Mouse (Mus musculus) CD8-positive naive resting alpha-beta T cell, adult 2 months (primary cell): ENCODE measurements around the gene Micu2.

Experiments
- DNase-seq, 2 experiments: peaks; one replicate each; pipeline ENCODE4 v3.0.0; 2022; ENCODE audit warnings: low read depth in 2 of 2, low spot score in 2 of 2

The Micu2 gene

GRCm38 (mm10) chr14:57998526-57999401 is at the start of gene Micu2:
Gene Micu2, minus strand, starts transcription at chr14:57999262.
- peak; percentile 70 to 74 for DNase-seq

GRCm38 (mm10) chr14:58046639-58047284 is 47.7 kb upstream of the Micu2 start:
- DNase-seq: no peak

GRCm38 (mm10) chr14:58036174-58036573 is 37.1 kb upstream of the Micu2 start:
- no peak for DNase-seq

- DNase-seq: peak; percentile 13 to 26
These were observed 35.5 kb upstream of the Micu2 start for GRCm38 (mm10) chr14:58034567-58034966.

GRCm38 (mm10) chr14:58018869-58019268 is 19.8 kb upstream of the Micu2 start:
- no peak for DNase-seq

GRCm38 (mm10) chr14:58003852-58004251 is 4.8 kb upstream of the Micu2 start:
- DNase-seq: no peak

GRCm38 (mm10) chr14:58002161-58002560 is 3.1 kb upstream of the Micu2 start:
- no peak for DNase-seq

GRCm38 (mm10) chr14:57999402-57999734 is 306 bp upstream of the Micu2 start:
- no peak for DNase-seq

- DNase-seq: no peak
These were observed 1.6 kb downstream of the Micu2 start for GRCm38 (mm10) chr14:57997431-57997830.

- DNase-seq: no peak
These were observed 2.9 kb downstream of the Micu2 start for GRCm38 (mm10) chr14:57996210-57996609.

GRCm38 (mm10) chr14:57991761-57992160 is 7.3 kb downstream of the Micu2 start:
- DNase-seq: no peak

GRCm38 (mm10) chr14:57989162-57989561 is 9.9 kb downstream of the Micu2 start:
- no peak for DNase-seq

- DNase-seq: no peak
These were observed 13.3 kb downstream of the Micu2 start for GRCm38 (mm10) chr14:57985780-57986179.

- no peak for DNase-seq
These were observed 16.6 kb downstream of the Micu2 start for GRCm38 (mm10) chr14:57982450-57982849.

- no peak for DNase-seq
These were observed 17.2 kb downstream of the Micu2 start for GRCm38 (mm10) chr14:57981720-57982418.

- DNase-seq: no peak
These were observed 18.3 kb downstream of the Micu2 start for GRCm38 (mm10) chr14:57980776-57981175.

- DNase-seq: no peak
These were observed 18.9 kb downstream of the Micu2 start for GRCm38 (mm10) chr14:57980179-57980578.

GRCm38 (mm10) chr14:57978144-57978543 is 20.9 kb downstream of the Micu2 start:
- DNase-seq: no peak

GRCm38 (mm10) chr14:57975656-57976055 is 23.4 kb downstream of the Micu2 start:
- no peak for DNase-seq

GRCm38 (mm10) chr14:57971986-57972525 is 27.0 kb downstream of the Micu2 start:
- DNase-seq: peak; percentile 38 to 51

- no peak for DNase-seq
These were observed 30.2 kb downstream of the Micu2 start for GRCm38 (mm10) chr14:57968873-57969272.
